Mouse (Mus musculus) forebrain, embryonic 10.5 days (tissue): Measurements from ENCODE around the gene Rab3gap1. TPM values are rescaled to one million over a fixed set of nuclear protein-coding genes. Genes with fewer than 3 reads are reported as not detected.

Experiments
- polyA plus RNA-seq: library from polyadenylated mRNA; unstranded; fragments of >200 nt; fragmentation: Nextera tagmentation; extraction: Ambion mirVana; gene quantifications from 2 replicates; pipeline ENCODE4 v1.2.1, GENCODE M21; 2016

The Rab3gap1 gene
- polyA plus RNA-seq, 1 experiment from 2014 or later, result 15.7 TPM

Other genes starting within 250 kb of the Rab3gap1 start
- gene Tmem163, start 189.2 kb upstream of the Rab3gap1 start, polyA plus RNA-seq, result 9.8 and 9.9 TPM in 2 replicates
- 0.07 and 0.46 TPM in 2 replicates for gene Acmsd, start 139.4 kb upstream of the Rab3gap1 start, polyA plus RNA-seq
- 96.6 and 98.2 TPM in 2 replicates for gene Ccnt2, start 94.6 kb upstream of the Rab3gap1 start, polyA plus RNA-seq
- not detected in 2 replicates for gene Map3k19, start 13.7 kb upstream of the Rab3gap1 start, polyA plus RNA-seq
- gene Zranb3, start 234.3 kb downstream of the Rab3gap1 start, polyA plus RNA-seq, result 17.5 and 19.2 TPM in 2 replicates
- gene R3hdm1, start 234.5 kb downstream of the Rab3gap1 start, polyA plus RNA-seq, result 79.8 and 82.2 TPM in 2 replicates